Mouse (Mus musculus) neural tube, embryonic 14.5 days (tissue): ENCODE measurements around the gene Ppp1ca. TPM values are rescaled to one million over a fixed set of nuclear protein-coding genes. Genes with fewer than 3 reads are reported as not detected.
A peak's percentile ranks its signal among the peaks of the same experiment; 100 is the strongest.

Experiments
- ATAC-seq: fragments of 200-750 bp; cut with Nextera tagmentation; 2 replicates; pipeline ENCODE4 v1.8.0; 2017; ENCODE audit warnings: low read depth, mild to moderate bottlenecking, moderate TSS enrichment, moderate library complexity
- H3K27ac ChIP-seq: fragments of 300-500 bp; sonication (generic); 2 replicates; pipeline ENCODE4 v1.5.1; 2014; ENCODE audit warnings: low read depth, mild to moderate bottlenecking, control low read depth, low read length, moderate library complexity, mixed read lengths
- H3K27me3 ChIP-seq: fragments of 300-500 bp; sonication (generic); 2 replicates; pipeline ENCODE4 v1.6.1; 2014; ENCODE audit warnings: low read length; ENCODE audit not compliant: control insufficient read depth, insufficient read depth
- H3K36me3 ChIP-seq: fragments of 300-500 bp; sonication (generic); 2 replicates; pipeline ENCODE4 v1.6.1; 2014; ENCODE audit warnings: low read length, mixed read lengths; ENCODE audit not compliant: control insufficient read depth, insufficient read depth
- H3K4me1 ChIP-seq: fragments of 300-500 bp; sonication (generic); 2 replicates; pipeline ENCODE4 v1.6.1; 2014; ENCODE audit warnings: low read length; ENCODE audit not compliant: control insufficient read depth, insufficient read depth
- H3K4me2 ChIP-seq: fragments of 300-500 bp; sonication (generic); 2 replicates; pipeline ENCODE4 v1.6.1; 2014; ENCODE audit warnings: mild to moderate bottlenecking, low read depth, low read length, control low read depth
- H3K4me3 ChIP-seq: fragments of 300-500 bp; sonication (generic); 2 replicates; pipeline ENCODE4 v1.5.1; 2014; ENCODE audit warnings: low read depth, low read length, control low read depth, mixed read lengths
- H3K9ac ChIP-seq: fragments of 300-500 bp; sonication (generic); replicated peaks from 2 replicates; pipeline ENCODE4 v1.6.1; 2014; ENCODE audit warnings: low read depth, mild to moderate bottlenecking, control low read depth, low read length, mixed read lengths
- H3K9me3 ChIP-seq: fragments of 300-500 bp; sonication (generic); 2 replicates; pipeline ENCODE4 v1.6.1; 2016; ENCODE audit warnings: low read length; ENCODE audit not compliant: control insufficient read depth
- WGBS: fragments of 180-500 bp; shearing (Covaris S2); extraction: QIAGEN DNeasy Blood & Tissue Kit; methylation state at CpG from one replicate; pipeline ENCODE4 v1.1.7; 2014; 5-methylcytosine and 5-hydroxymethylcytosine counted together
- polyA plus RNA-seq: library from polyadenylated mRNA; unstranded; fragments of >200 nt; fragmentation: Nextera tagmentation; extraction: Ambion mirVana; gene quantifications from 2 replicates; pipeline ENCODE4 v1.2.1, GENCODE M21; 2014

Gene Ppp1ca
- polyA plus RNA-seq = 574 and 606 TPM in 2 replicates

DNA sequence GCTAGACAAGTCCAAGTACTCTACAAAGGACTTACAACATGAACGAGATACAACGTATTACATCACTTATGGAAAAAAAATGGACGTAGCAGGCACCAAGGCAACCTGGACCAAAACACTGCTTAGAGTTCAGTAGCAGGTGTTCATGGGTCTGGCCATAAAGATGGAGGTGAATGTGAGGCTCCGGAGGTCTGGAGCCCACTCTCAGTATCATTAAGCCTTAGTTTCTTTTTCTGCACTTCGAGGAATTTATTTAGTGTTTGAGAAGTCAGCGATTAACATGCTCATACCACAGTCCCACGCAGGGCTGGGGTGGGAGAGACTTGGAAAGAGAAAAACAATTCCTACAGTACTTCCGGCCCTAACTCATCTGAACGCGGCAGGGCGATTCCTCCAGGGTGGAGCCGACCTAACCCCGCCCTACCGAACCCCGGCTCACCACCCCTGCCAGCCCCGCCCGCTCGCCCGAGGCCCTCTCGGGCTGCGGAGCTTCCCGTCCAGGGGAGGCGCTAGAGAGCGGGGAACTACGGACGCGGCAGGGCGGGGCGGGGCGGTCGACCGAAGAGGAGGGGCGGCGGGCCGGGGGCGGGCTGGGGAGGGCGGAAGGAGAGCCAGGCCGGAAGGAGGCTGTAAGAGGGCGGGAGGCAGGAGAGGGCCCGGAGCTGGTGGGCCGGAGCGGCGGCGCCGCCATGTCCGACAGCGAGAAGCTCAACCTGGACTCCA lies at the start of gene Ppp1ca:
Gene Ppp1ca, plus strand, starts transcription at position 538 of the 723 bp plus-strand sequence.
- peak; percentile 91 for ATAC-seq
- peak within 1 kb of the TSS; percentile 91 for H3K27ac ChIP-seq
- WGBS = 7% methylated on average over 34 of the region's 47 CpGs
- H3K36me3 ChIP-seq = peaks cover 26% of the 10 kb centered on the region
- no peaks in the 10 kb centered on the region for H3K27me3 ChIP-seq
- peak within 1 kb of the TSS; percentile 80 for H3K4me3 ChIP-seq
- H3K9ac ChIP-seq = peak within 1 kb of the TSS; percentile 98
- peaks cover 10% of the 10 kb centered on the region for H3K4me1 ChIP-seq
- H3K4me2 ChIP-seq = peak within 1 kb of the TSS; percentile 97
- H3K9me3 ChIP-seq = no peaks in the 10 kb centered on the region

DNA sequence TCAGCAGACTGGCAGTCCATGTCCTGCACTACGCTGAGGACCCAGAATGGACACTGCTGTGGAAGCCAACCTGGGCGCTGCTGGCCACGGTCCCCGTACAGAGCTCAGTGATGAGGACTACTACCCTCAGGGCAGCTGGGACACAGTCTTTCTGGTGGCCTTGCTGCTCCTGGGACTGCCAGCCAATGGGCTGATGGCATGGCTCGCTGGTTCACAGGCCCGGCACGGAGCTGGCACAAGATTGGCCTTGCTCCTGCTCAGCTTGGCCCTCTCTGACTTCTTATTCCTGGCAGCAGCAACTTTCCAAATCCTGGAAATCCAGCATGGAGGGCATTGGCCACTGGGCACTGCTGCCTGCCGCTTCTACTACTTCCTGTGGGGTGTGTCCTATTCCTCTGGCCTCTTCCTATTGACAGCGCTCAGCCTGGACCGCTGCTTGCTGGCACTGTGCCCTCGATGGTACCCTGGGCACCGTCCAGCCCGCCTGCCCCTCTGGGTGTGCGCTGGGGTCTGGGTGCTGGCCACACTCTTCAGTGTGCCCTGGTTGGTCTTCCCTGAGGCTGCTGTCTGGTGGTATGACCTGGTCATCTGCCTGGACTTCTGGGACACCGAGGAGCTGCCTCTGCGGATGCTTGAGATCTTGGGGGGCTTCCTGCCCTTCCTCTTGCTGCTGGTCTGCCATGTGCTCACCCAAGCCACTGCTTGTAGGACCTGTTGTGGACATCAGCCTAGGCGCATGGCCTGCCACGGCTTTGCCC lies 49.3 kb upstream of the Ppp1ca start:
- Histone ChIP-seq H3K9me3 (no peaks in the 10 kb centered on the region), H3K27ac (no peak overlapping the region), H3K4me2 (no peak overlapping the region), H3K36me3 (no peaks in the 10 kb centered on the region), H3K9ac (no peak overlapping the region), H3K4me1 (no peaks in the 10 kb centered on the region; the same call in 1 of the 2 replicates), H3K4me3 (no peak overlapping the region), H3K27me3 (no peaks in the 10 kb centered on the region)
- WGBS = 90% methylated on average over 18 of the region's 18 CpGs
- ATAC-seq = no peak

- 83% methylated on average over 7 of the region's 7 CpGs for WGBS
- H3K4me1 ChIP-seq = peaks cover 7% of the 10 kb centered on the region; the same call in 1 of the 2 replicates
These were observed 48.1 kb upstream of the Ppp1ca start, which contains the start of gene Cabp4 for GRCm38 (mm10) chr19:4143759-4144268. Cabp4 (minus strand) TSS chr19:4144033.

GRCm38 (mm10) chr19:4144550-4145498 lies 47.0 kb upstream of the Ppp1ca start:
- peaks cover 16% of the 10 kb centered on the region for H3K4me1 ChIP-seq
- H3K36me3 ChIP-seq = no peaks in the 10 kb centered on the region
- H3K9ac ChIP-seq = no peak overlapping the region
- ATAC-seq = no peak
- no peaks in the 10 kb centered on the region for H3K9me3 ChIP-seq
- no peaks in the 10 kb centered on the region for H3K27me3 ChIP-seq
- no peak overlapping the region for H3K4me2 ChIP-seq
- no peak overlapping the region for H3K4me3 ChIP-seq
- no peak overlapping the region for H3K27ac ChIP-seq
- 84% methylated on average over 16 of the region's 16 CpGs for WGBS

More at GRCm38 (mm10) chr19:4143759-4144268, 48.1 kb upstream of the Ppp1ca start, which contains the start of gene Cabp4:
- no peaks in the 10 kb centered on the region for H3K36me3 ChIP-seq
- ATAC-seq = no peak
- no peaks in the 10 kb centered on the region for H3K9me3 ChIP-seq
- no peak within 1 kb of the TSS for H3K4me2 ChIP-seq
- no peak within 1 kb of the TSS for H3K27ac ChIP-seq
- H3K9ac ChIP-seq = no peak within 1 kb of the TSS
- H3K27me3 ChIP-seq = no peaks in the 10 kb centered on the region
- H3K4me3 ChIP-seq = no peak within 1 kb of the TSS

- Histone ChIP-seq H3K4me1 (peaks cover 20% of the 10 kb centered on the region), H3K27ac (no peak overlapping the region), H3K27me3 (no peaks in the 10 kb centered on the region), H3K4me2 (no peak overlapping the region), H3K36me3 (peaks cover 6% of the 10 kb centered on the region; the same call in 1 of the 2 replicates), H3K9ac (no peak overlapping the region), H3K9me3 (no peaks in the 10 kb centered on the region), H3K4me3 (no peak overlapping the region)
- ATAC-seq = no peak
- WGBS = 88% methylated on average over 5 of the region's 5 CpGs
These were observed 45.9 kb upstream of the Ppp1ca start for GRCm38 (mm10) chr19:4145936-4146335.

DNA sequence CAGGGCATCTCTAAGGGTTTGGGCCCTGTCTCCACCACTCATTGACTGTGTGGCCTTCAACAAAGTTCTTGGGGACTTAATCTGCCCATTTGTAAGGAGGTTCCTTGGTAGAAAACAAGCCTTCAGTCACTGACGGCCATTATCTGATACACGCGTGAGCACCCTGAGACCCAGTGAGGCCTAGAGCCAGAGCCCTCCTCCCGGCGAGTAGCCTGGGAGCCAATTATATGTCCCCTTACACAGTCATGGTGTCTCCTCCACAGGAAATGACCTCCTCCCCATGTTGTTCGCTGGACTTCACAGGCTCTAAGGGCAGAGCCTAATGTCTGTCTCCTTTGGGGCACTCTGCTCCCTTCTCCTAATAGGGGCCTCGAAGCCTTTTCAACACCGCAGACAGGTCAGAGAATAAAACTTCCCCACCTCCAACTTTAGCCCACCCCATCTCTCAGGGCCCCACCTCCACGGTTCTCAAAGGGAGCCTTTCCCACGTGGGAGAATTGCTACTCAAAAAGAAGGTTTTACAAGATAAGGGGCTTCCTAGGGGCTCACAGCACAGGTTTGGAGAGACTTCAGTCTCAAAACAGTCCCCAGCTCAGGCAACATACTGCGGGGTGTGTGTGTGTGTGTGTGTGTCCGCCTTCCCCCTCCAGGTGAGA lies 45.4 kb upstream of the Ppp1ca start:
- Histone ChIP-seq H3K36me3 (peaks cover 11% of the 10 kb centered on the region; the same call in 1 of the 2 replicates), H3K4me2 (no peak overlapping the region), H3K27ac (no peak overlapping the region), H3K9ac (no peak overlapping the region), H3K9me3 (no peaks in the 10 kb centered on the region), H3K4me1 (peaks cover 20% of the 10 kb centered on the region), H3K27me3 (no peaks in the 10 kb centered on the region), H3K4me3 (no peak overlapping the region)
- no peak for ATAC-seq
- WGBS = 64% methylated on average over 12 of the region's 12 CpGs

GRCm38 (mm10) chr19:4147022-4147405 lies 44.9 kb upstream of the Ppp1ca start:
- WGBS = 51% methylated on average over 3 of the region's 3 CpGs
- H3K27me3 ChIP-seq = no peaks in the 10 kb centered on the region
- no peaks in the 10 kb centered on the region for H3K9me3 ChIP-seq
- H3K36me3 ChIP-seq = peaks cover 12% of the 10 kb centered on the region; the same call in 1 of the 2 replicates
- H3K27ac ChIP-seq = no peak overlapping the region
- ATAC-seq = no peak
- H3K9ac ChIP-seq = no peak overlapping the region
- peaks cover 20% of the 10 kb centered on the region for H3K4me1 ChIP-seq
- no peak overlapping the region for H3K4me3 ChIP-seq
- no peak overlapping the region for H3K4me2 ChIP-seq
